Mouse (Mus musculus): ENCODE results near the gene Tspoap1. TPM values are rescaled to one million over a fixed set of nuclear protein-coding genes. Genes with fewer than 3 reads are reported as not detected.
A peak's percentile ranks its signal among the peaks of the same experiment; 100 is the strongest.

The Tspoap1 gene
- total and polyA plus RNA-seq, 3 experiments, result 12.3 to 36.9 (median 12.8) TPM

DNA sequence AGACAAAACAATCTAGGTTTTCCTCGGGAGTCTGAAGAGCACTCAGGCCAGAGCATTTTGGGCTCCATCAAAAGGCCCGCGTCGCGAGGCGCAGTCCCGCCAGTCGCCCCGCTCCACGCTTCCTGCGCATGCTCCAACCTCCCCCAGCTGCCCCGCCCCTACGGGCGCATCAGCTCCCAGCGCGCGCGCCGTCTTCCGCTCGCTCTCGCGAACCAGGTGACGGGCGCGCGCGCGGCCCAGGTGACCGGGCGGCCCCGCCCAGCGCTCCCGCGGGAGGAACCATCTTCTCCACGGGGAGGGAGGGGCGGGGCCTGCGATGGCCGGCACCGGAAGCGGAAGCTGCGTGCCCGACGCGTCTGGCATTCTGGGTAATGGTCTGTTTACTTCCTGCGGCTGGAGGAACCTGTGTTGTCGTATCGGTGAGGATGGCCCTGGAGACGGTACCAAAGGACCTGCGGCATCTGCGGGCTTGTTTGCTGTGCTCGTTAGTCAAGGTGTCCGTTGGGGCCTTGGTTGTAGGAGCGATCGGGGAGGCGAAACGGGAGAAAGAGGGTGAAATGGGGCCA is 23.1 kb upstream of the Tspoap1 start, which contains the start of gene Supt4a (continued):
- TF ChIP-seq ELF1 (IDR thresholded peaks at IDR 0.05; ENCODE audit: low read depth, low read length) (peak; percentile 95), RAD21 (IDR thresholded peaks at IDR 0.05; ENCODE audit: low read depth, low read length) (no peak), MAX (IDR thresholded peaks at IDR 0.05; ENCODE audit: low read length) (peak; percentile 96), USF1 (IDR thresholded peaks at IDR 0.05; ENCODE audit: low read depth, low read length) (peak; percentile 81), MXI1 (IDR thresholded peaks at IDR 0.05; ENCODE audit: low read depth, low read length) (peak; percentile 90), MEF2A (IDR thresholded peaks at IDR 0.05; ENCODE audit: borderline replicate concordance, low read depth, low read length) (peak; percentile 85), BHLHE40 (IDR thresholded peaks at IDR 0.05; ENCODE audit: low read depth, low read length) (peak; percentile 51; the same call in 1 of the 2 replicates)

GRCm38 (mm10) chr11:87743691-87744090 is 16.6 kb upstream of the Tspoap1 start:
- Histone ChIP-seq H3K27me3 (replicated peaks) (no peaks in the 10 kb centered on the region), H3K79me2 (replicated peaks; ENCODE audit: control insufficient read depth, extremely low read depth, insufficient read depth, poor library complexity, severe bottlenecking) (peaks cover 46% of the 10 kb centered on the region), H3K9me3 (replicated peaks; ENCODE audit: low read length) (no peaks in the 10 kb centered on the region), H3K4me3 (replicated peaks in 1 of 3; ENCODE audit: low read depth in 2 of 3, low read length in 2 of 3, poor library complexity in 1 of 3) (peak overlapping the region in 1 of 3 experiments; percentile 8), H3K27ac (ENCODE audit: insufficient read depth, low read depth) (peak overlapping the region; percentile 51), H3K36me3 (replicated peaks in 1 of 2; ENCODE audit: control insufficient read depth in 1 of 2, insufficient read depth in 1 of 2, low read length in 1 of 2) (peaks cover 40 to 48% of the 10 kb centered on the region in 2 experiments), H3K9ac (ENCODE audit: insufficient read depth, low read depth) (no peak overlapping the region), H3K4me2 (ENCODE audit: insufficient read depth, low read depth, poor library complexity, severe bottlenecking) (0 out of 2 replicates have a peak overlapping the region, but pooled peaks have one; percentile 14), H3K4me1 (ENCODE audit: control insufficient read depth in 1 of 2, insufficient read depth in 2 of 2) (peaks cover 36 to 77% of the 10 kb centered on the region in 2 experiments)
- in situ Hi-C loops (cut with MboI; ENCODE audit: low pct_ligation_motif_present, low pct_unique_long_range_greater_than_20kb, low sequenced_read_pairs) (no loop called here), dilution Hi-C loops (cut with MboI; ENCODE audit: extremely low pct_ligation_motif_present, extremely low pct_unique_long_range_greater_than_20kb, low sequenced_read_pairs) (no loop called here)
- no peak for DNase-seq (ENCODE audit: extremely low read depth)
- no peak for TF ChIP-seq MAFK (IDR thresholded peaks at IDR 0.05; ENCODE audit: insufficient replicate concordance, low read length)
- TF ChIP-seq NELFE (IDR thresholded peaks at IDR 0.05; ENCODE audit: low read depth, low read length), result no peak
- no peak for TF ChIP-seq POLR2AphosphoS2 (IDR thresholded peaks at IDR 0.05; ENCODE audit: low read depth, low read length)
- TF ChIP-seq CHD1 (IDR thresholded peaks at IDR 0.05; ENCODE audit: low read depth, low read length), result no peak; the same call in 1 of the 2 replicates
- no peak for TF ChIP-seq ETS1 (conservative IDR thresholded peaks at IDR 0.05; ENCODE audit: low read depth, low read length)
- TF ChIP-seq GABPA (IDR thresholded peaks at IDR 0.05; ENCODE audit: insufficient replicate concordance, low read depth, low read length), result no peak
- TF ChIP-seq MXI1 (IDR thresholded peaks at IDR 0.05; ENCODE audit: low read depth, low read length), result no peak
- TF ChIP-seq ZMIZ1 (IDR thresholded peaks at IDR 0.05; ENCODE audit: low read depth, low read length), result no peak
- TF ChIP-seq NRF1 (IDR thresholded peaks at IDR 0.05; ENCODE audit: low read depth, low read length), result no peak
- TF ChIP-seq HCFC1 (IDR thresholded peaks at IDR 0.05; ENCODE audit: low read depth, low read length), result no peak
- no peak for TF ChIP-seq JUN (IDR thresholded peaks at IDR 0.05; ENCODE audit: insufficient read depth, low read depth, low read length)

GRCm38 (mm10) chr11:87744964-87745363 is 15.4 kb upstream of the Tspoap1 start:
- dilution Hi-C loops (cut with MboI; ENCODE audit: extremely low pct_ligation_motif_present, extremely low pct_unique_long_range_greater_than_20kb, low sequenced_read_pairs) (no loop called here), in situ Hi-C loops (cut with MboI; ENCODE audit: low pct_ligation_motif_present, low pct_unique_long_range_greater_than_20kb, low sequenced_read_pairs) (no loop called here)
- peak overlapping the region; percentile 26 to 56 (median 31) for H3K4me3 ChIP-seq (replicated peaks in 1 of 3; ENCODE audit: low read depth in 2 of 3, low read length in 2 of 3, poor library complexity in 1 of 3)
- peak overlapping the region; percentile 70 for H3K4me2 ChIP-seq (ENCODE audit: insufficient read depth, low read depth, poor library complexity, severe bottlenecking)
- peaks cover 36% of the 10 kb centered on the region for H3K79me2 ChIP-seq (replicated peaks; ENCODE audit: control insufficient read depth, extremely low read depth, insufficient read depth, poor library complexity, severe bottlenecking)
- peak; percentile 99 for DNase-seq (ENCODE audit: extremely low read depth)
- H3K27ac ChIP-seq (ENCODE audit: insufficient read depth, low read depth), result peak overlapping the region; percentile 98
- peaks cover 32 to 39% of the 10 kb centered on the region in 2 experiments for H3K36me3 ChIP-seq (replicated peaks in 1 of 2; ENCODE audit: control insufficient read depth in 1 of 2, insufficient read depth in 1 of 2, low read length in 1 of 2)
- H3K9me3 ChIP-seq (replicated peaks; ENCODE audit: low read length), result no peaks in the 10 kb centered on the region
- peaks cover 30 to 77% of the 10 kb centered on the region in 2 experiments for H3K4me1 ChIP-seq (ENCODE audit: control insufficient read depth in 1 of 2, insufficient read depth in 2 of 2)
- no peaks in the 10 kb centered on the region for H3K27me3 ChIP-seq (replicated peaks)
- H3K9ac ChIP-seq (ENCODE audit: insufficient read depth, low read depth), result peak overlapping the region; percentile 55
- TF ChIP-seq E2F4 (IDR thresholded peaks at IDR 0.05; ENCODE audit: insufficient replicate concordance, low read depth, low read length), result peak; percentile 57; the same call in 1 of the 2 replicates
- peak; percentile 97 for TF ChIP-seq MXI1 (IDR thresholded peaks at IDR 0.05; ENCODE audit: low read depth, low read length)
- TF ChIP-seq PAX5 (IDR thresholded peaks at IDR 0.05; ENCODE audit: low read length), result no peak
- TF ChIP-seq CTCF (conservative IDR thresholded peaks at IDR 0.05 in 1 of 2, IDR thresholded peaks at IDR 0.05 in 1 of 2; ENCODE audit: low read depth in 2 of 2, low read length in 2 of 2), result no peak
- peak; percentile 92 for TF ChIP-seq RCOR1 (conservative IDR thresholded peaks at IDR 0.05; ENCODE audit: low read depth, low read length)
- peak; percentile 96 for TF ChIP-seq CHD2 (IDR thresholded peaks at IDR 0.05; ENCODE audit: low read length)
- TF ChIP-seq NELFE (IDR thresholded peaks at IDR 0.05; ENCODE audit: low read depth, low read length), result peak; percentile 70; the same call in 1 of the 2 replicates
- peak; percentile 98 for TF ChIP-seq EP300 (IDR thresholded peaks at IDR 0.05; ENCODE audit: low read length)
- TF ChIP-seq ZNF384 (IDR thresholded peaks at IDR 0.05; ENCODE audit: low read depth, low read length), result peak; percentile 46
- peak; percentile 29 for TF ChIP-seq SMC3 (IDR thresholded peaks at IDR 0.05; ENCODE audit: low read depth, low read length)
- TF ChIP-seq KAT2A (IDR thresholded peaks at IDR 0.05; ENCODE audit: insufficient replicate concordance, low read length), result peak; percentile 80; the same call in 1 of the 2 replicates
- no peak for TF ChIP-seq USF1 (IDR thresholded peaks at IDR 0.05; ENCODE audit: low read depth, low read length)
- TF ChIP-seq USF2 (conservative IDR thresholded peaks at IDR 0.05; ENCODE audit: low read depth, low read length), result peak; percentile 52; the same call in 1 of the 2 replicates
- TF ChIP-seq ZC3H11A (IDR thresholded peaks at IDR 0.05; ENCODE audit: low read depth, low read length), result no peak
- peak; percentile 95 for TF ChIP-seq BHLHE40 (IDR thresholded peaks at IDR 0.05; ENCODE audit: low read depth, low read length)
- peak; percentile 97 for TF ChIP-seq MYC (IDR thresholded peaks at IDR 0.05; ENCODE audit: low read depth, low read length)
- TF ChIP-seq ELF1 (IDR thresholded peaks at IDR 0.05; ENCODE audit: low read depth, low read length), result peak; percentile 83

Data from CH12.LX (cell line).